Mouse (Mus musculus) heart, embryonic 15.5 days (tissue): ENCODE results near the gene Ms4a3. TPM values are rescaled to one million over a fixed set of nuclear protein-coding genes. Genes with fewer than 3 reads are reported as not detected.

Source experiments
- ATAC-seq: fragments of 200-750 bp; cut with Nextera tagmentation; replicated peaks from 2 replicates; pipeline ENCODE4 v1.8.0; 2017; ENCODE audit warnings: low read depth, moderate TSS enrichment; ENCODE audit not compliant: insufficient number of reproducible peaks, insufficient read depth, low FRiP score
- H3K27ac ChIP-seq: fragments of 300-500 bp; sonication (generic); 2 replicates; pipeline ENCODE4 v1.5.1; 2015; ENCODE audit warnings: mild to moderate bottlenecking, inconsistent platforms
- H3K27me3 ChIP-seq: fragments of 300-500 bp; sonication (generic); 2 replicates; pipeline ENCODE4 v1.6.1; 2015; ENCODE audit warnings: inconsistent platforms
- H3K36me3 ChIP-seq: fragments of 300-500 bp; sonication (generic); 2 replicates; pipeline ENCODE4 v1.6.1; 2015; ENCODE audit warnings: mild to moderate bottlenecking, inconsistent platforms
- H3K4me1 ChIP-seq: fragments of 300-500 bp; sonication (generic); replicated peaks from 2 replicates; pipeline ENCODE4 v1.6.1; 2015; ENCODE audit warnings: inconsistent platforms
- H3K4me2 ChIP-seq: fragments of 300-500 bp; sonication (generic); 2 replicates; pipeline ENCODE4 v1.6.1; 2015; ENCODE audit warnings: inconsistent platforms, mild to moderate bottlenecking, moderate library complexity
- H3K4me3 ChIP-seq: fragments of 300-500 bp; sonication (generic); 2 replicates; pipeline ENCODE4 v1.5.1; 2015; ENCODE audit warnings: mild to moderate bottlenecking, inconsistent platforms
- H3K9ac ChIP-seq: fragments of 300-500 bp; sonication (generic); 2 replicates; pipeline ENCODE4 v1.6.1; 2015; ENCODE audit warnings: mild to moderate bottlenecking, inconsistent platforms
- H3K9me3 ChIP-seq: fragments of 300-500 bp; sonication (generic); replicated peaks from 2 replicates; pipeline ENCODE4 v1.6.1; 2016; ENCODE audit warnings: inconsistent platforms
- WGBS: fragments of 180-500 bp; shearing (Covaris S2); methylation state at CpG from one replicate; pipeline ENCODE4 v1.1.7; 2015; ENCODE audit warnings: mixed read lengths; 5-methylcytosine and 5-hydroxymethylcytosine counted together
- polyA plus RNA-seq: library from polyadenylated mRNA; unstranded; fragments of >200 nt; fragmentation: Nextera tagmentation; extraction: Ambion mirVana; gene quantifications from 2 replicates; pipeline ENCODE4 v1.2.1, GENCODE M21; 2015

The Ms4a3 gene
- 0.14 TPM in 1 of 2 replicates, not detected in the other for polyA plus RNA-seq

- no peak within 1 kb of the TSS for H3K27ac ChIP-seq
- no peak within 1 kb of the TSS for H3K9ac ChIP-seq
- no peaks in the 10 kb centered on the region for H3K9me3 ChIP-seq
- H3K4me2 ChIP-seq, result no peak within 1 kb of the TSS
- H3K27me3 ChIP-seq, result no peaks in the 10 kb centered on the region
- H3K36me3 ChIP-seq, result no peaks in the 10 kb centered on the region
- H3K4me3 ChIP-seq, result no peak within 1 kb of the TSS
- no peaks in the 10 kb centered on the region for H3K4me1 ChIP-seq
- WGBS, result 67% methylated on average over 1 of the region's 1 CpGs
- no peak for ATAC-seq
Observed at GRCm38 (mm10) chr19:11640732-11641131, at the start of gene Ms4a3. Gene Ms4a3, minus strand, starts transcription at chr19:11640851.

- Histone ChIP-seq H3K9ac (no peak overlapping the region), H3K9me3 (no peaks in the 10 kb centered on the region), H3K4me1 (no peaks in the 10 kb centered on the region), H3K4me3 (no peak overlapping the region), H3K27me3 (no peaks in the 10 kb centered on the region), H3K36me3 (no peaks in the 10 kb centered on the region), H3K27ac (no peak overlapping the region), H3K4me2 (no peak overlapping the region)
- ATAC-seq, result no peak
Observed at GRCm38 (mm10) chr19:11661562-11661961, 20.9 kb upstream of the Ms4a3 start.

GRCm38 (mm10) chr19:11660459-11660858 is 19.8 kb upstream of the Ms4a3 start, which contains the start of gene Oosp2:
Gene Oosp2, minus strand, starts transcription at chr19:11660559.
- WGBS, result 82% methylated on average over 5 of the region's 5 CpGs
- Histone ChIP-seq H3K4me3 (no peak within 1 kb of the TSS), H3K9me3 (no peaks in the 10 kb centered on the region), H3K36me3 (no peaks in the 10 kb centered on the region), H3K27me3 (no peaks in the 10 kb centered on the region), H3K4me2 (no peak within 1 kb of the TSS), H3K4me1 (no peaks in the 10 kb centered on the region), H3K9ac (no peak within 1 kb of the TSS), H3K27ac (no peak within 1 kb of the TSS)
- ATAC-seq, result no peak

- H3K9me3 ChIP-seq, result no peaks in the 10 kb centered on the region
- no peak overlapping the region for H3K4me2 ChIP-seq
- no peaks in the 10 kb centered on the region for H3K27me3 ChIP-seq
- no peaks in the 10 kb centered on the region for H3K36me3 ChIP-seq
- no peak overlapping the region for H3K27ac ChIP-seq
- 57% methylated on average over 2 of the region's 2 CpGs for WGBS
- no peak for ATAC-seq
- no peaks in the 10 kb centered on the region for H3K4me1 ChIP-seq
- no peak overlapping the region for H3K9ac ChIP-seq
- no peak overlapping the region for H3K4me3 ChIP-seq
Observed at GRCm38 (mm10) chr19:11659142-11659541, 18.5 kb upstream of the Ms4a3 start.

- Histone ChIP-seq H3K4me3 (no peak overlapping the region), H3K27me3 (no peaks in the 10 kb centered on the region), H3K4me2 (no peak overlapping the region), H3K4me1 (no peaks in the 10 kb centered on the region), H3K36me3 (no peaks in the 10 kb centered on the region), H3K9me3 (no peaks in the 10 kb centered on the region), H3K27ac (no peak overlapping the region), H3K9ac (no peak overlapping the region)
- no peak for ATAC-seq
- 68% methylated on average over 4 of the region's 4 CpGs for WGBS
Observed at GRCm38 (mm10) chr19:11649564-11649963, 8.9 kb upstream of the Ms4a3 start.

GRCm38 (mm10) chr19:11646166-11646565 is 5.5 kb upstream of the Ms4a3 start:
- no peak overlapping the region for H3K27ac ChIP-seq
- no peaks in the 10 kb centered on the region for H3K27me3 ChIP-seq
- ATAC-seq, result no peak
- H3K4me2 ChIP-seq, result no peak overlapping the region
- H3K4me3 ChIP-seq, result no peak overlapping the region
- H3K4me1 ChIP-seq, result no peaks in the 10 kb centered on the region
- WGBS, result 74% methylated on average over 3 of the region's 3 CpGs
- no peaks in the 10 kb centered on the region for H3K36me3 ChIP-seq
- no peaks in the 10 kb centered on the region for H3K9me3 ChIP-seq
- H3K9ac ChIP-seq, result no peak overlapping the region

- WGBS, result 59% methylated on average over 4 of the region's 4 CpGs
- H3K27me3 ChIP-seq, result no peaks in the 10 kb centered on the region
- no peaks in the 10 kb centered on the region for H3K36me3 ChIP-seq
- H3K4me3 ChIP-seq, result no peak overlapping the region
- no peak overlapping the region for H3K4me2 ChIP-seq
- no peak for ATAC-seq
- no peak overlapping the region for H3K27ac ChIP-seq
- H3K9ac ChIP-seq, result no peak overlapping the region
- no peaks in the 10 kb centered on the region for H3K4me1 ChIP-seq
- H3K9me3 ChIP-seq, result no peaks in the 10 kb centered on the region
Observed at GRCm38 (mm10) chr19:11639038-11639437, 1.6 kb downstream of the Ms4a3 start.

GRCm38 (mm10) chr19:11635572-11635971 is 5.1 kb downstream of the Ms4a3 start:
- no peaks in the 10 kb centered on the region for H3K36me3 ChIP-seq
- H3K27me3 ChIP-seq, result no peaks in the 10 kb centered on the region
- no peaks in the 10 kb centered on the region for H3K4me1 ChIP-seq
- H3K9me3 ChIP-seq, result no peaks in the 10 kb centered on the region
- H3K4me3 ChIP-seq, result no peak overlapping the region
- no peak overlapping the region for H3K9ac ChIP-seq
- WGBS, result 38% methylated on average over 5 of the region's 5 CpGs
- ATAC-seq, result no peak
- no peak overlapping the region for H3K27ac ChIP-seq
- H3K4me2 ChIP-seq, result no peak overlapping the region

GRCm38 (mm10) chr19:11634330-11634729 is 6.3 kb downstream of the Ms4a3 start:
- no peaks in the 10 kb centered on the region for H3K27me3 ChIP-seq
- no peak overlapping the region for H3K4me2 ChIP-seq
- H3K36me3 ChIP-seq, result no peaks in the 10 kb centered on the region
- 56% methylated on average over 2 of the region's 2 CpGs for WGBS
- H3K4me1 ChIP-seq, result no peaks in the 10 kb centered on the region
- H3K4me3 ChIP-seq, result no peak overlapping the region
- H3K9me3 ChIP-seq, result no peaks in the 10 kb centered on the region
- ATAC-seq, result no peak
- H3K27ac ChIP-seq, result no peak overlapping the region
- H3K9ac ChIP-seq, result no peak overlapping the region

GRCm38 (mm10) chr19:11633732-11634131 is 6.9 kb downstream of the Ms4a3 start:
- no peak overlapping the region for H3K4me2 ChIP-seq

GRCm38 (mm10) chr19:11625231-11625630 is 15.4 kb downstream of the Ms4a3 start:
- 55% methylated on average over 5 of the region's 5 CpGs for WGBS
- Histone ChIP-seq H3K4me3 (no peak overlapping the region), H3K36me3 (no peaks in the 10 kb centered on the region), H3K27me3 (no peaks in the 10 kb centered on the region), H3K9me3 (no peaks in the 10 kb centered on the region), H3K27ac (no peak overlapping the region), H3K4me2 (no peak overlapping the region), H3K4me1 (no peaks in the 10 kb centered on the region), H3K9ac (no peak overlapping the region)
- ATAC-seq, result no peak

More at GRCm38 (mm10) chr19:11633732-11634131, 6.9 kb downstream of the Ms4a3 start:
- Histone ChIP-seq H3K36me3 (no peaks in the 10 kb centered on the region), H3K4me3 (no peak overlapping the region), H3K9ac (no peak overlapping the region), H3K27ac (no peak overlapping the region), H3K27me3 (no peaks in the 10 kb centered on the region), H3K9me3 (no peaks in the 10 kb centered on the region), H3K4me1 (no peaks in the 10 kb centered on the region)
- WGBS, result 69% methylated on average over 1 of the region's 1 CpGs
- no peak for ATAC-seq

- H3K4me1 ChIP-seq, result no peaks in the 10 kb centered on the region
- no peak overlapping the region for H3K4me2 ChIP-seq
- H3K9ac ChIP-seq, result no peak overlapping the region
- H3K9me3 ChIP-seq, result no peaks in the 10 kb centered on the region
- H3K27ac ChIP-seq, result no peak overlapping the region
- no peaks in the 10 kb centered on the region for H3K27me3 ChIP-seq
- no peak for ATAC-seq
- no peaks in the 10 kb centered on the region for H3K36me3 ChIP-seq
- no peak overlapping the region for H3K4me3 ChIP-seq
Observed at GRCm38 (mm10) chr19:11624800-11625199, 15.9 kb downstream of the Ms4a3 start.
